Mouse (Mus musculus) heart, embryonic 16.5 days (tissue): ENCODE data around the gene Efcab9. TPM values are rescaled to one million over a fixed set of nuclear protein-coding genes. Genes with fewer than 3 reads are reported as not detected.

Experiments used
- ATAC-seq: fragments of 200-750 bp; cut with Nextera tagmentation; replicated peaks from 2 replicates; pipeline ENCODE4 v1.8.0; 2017; ENCODE audit warnings: moderate number of reproducible peaks; ENCODE audit not compliant: insufficient read depth, low FRiP score; ENCODE audit errors: extremely low read depth
- H3K27ac ChIP-seq: fragments of 300-500 bp; sonication (generic); 2 replicates; pipeline ENCODE4 v1.5.1; 2014; ENCODE audit warnings: mild to moderate bottlenecking, low read length, control low read depth, moderate library complexity
- H3K27me3 ChIP-seq: fragments of 300-500 bp; sonication (generic); 2 replicates; pipeline ENCODE4 v1.6.1; 2014; ENCODE audit warnings: low read length, mixed read lengths; ENCODE audit not compliant: control insufficient read depth, insufficient read depth
- H3K36me3 ChIP-seq: fragments of 300-500 bp; sonication (generic); 2 replicates; pipeline ENCODE4 v1.6.1; 2014; ENCODE audit not compliant: control insufficient read depth, insufficient read depth
- H3K4me1 ChIP-seq: fragments of 300-500 bp; sonication (generic); 2 replicates; pipeline ENCODE4 v1.6.1; 2014; ENCODE audit warnings: low read length, mixed read lengths; ENCODE audit not compliant: control insufficient read depth, insufficient read depth
- H3K4me2 ChIP-seq: fragments of 300-500 bp; sonication (generic); 2 replicates; pipeline ENCODE4 v1.6.1; 2014; ENCODE audit warnings: low read depth, mild to moderate bottlenecking, control low read depth, low read length
- H3K4me3 ChIP-seq: fragments of 300-500 bp; sonication (generic); 2 replicates; pipeline ENCODE4 v1.5.1; 2014; ENCODE audit warnings: mild to moderate bottlenecking, control low read depth, low read length
- H3K9ac ChIP-seq: fragments of 300-500 bp; sonication (generic); 2 replicates; pipeline ENCODE4 v1.6.1; 2014; ENCODE audit warnings: low read length, control low read depth
- H3K9me3 ChIP-seq: fragments of 300-500 bp; sonication (generic); replicated peaks from 2 replicates; pipeline ENCODE4 v1.6.1; 2016; ENCODE audit warnings: low read length; ENCODE audit not compliant: control insufficient read depth
- WGBS: fragments of 180-500 bp; shearing (Covaris S2); extraction: QIAGEN DNeasy Blood & Tissue Kit; methylation state at CpG from one replicate; pipeline ENCODE4 v1.1.7; 2014; 5-methylcytosine and 5-hydroxymethylcytosine counted together
- polyA plus RNA-seq: library from polyadenylated mRNA; unstranded; fragments of >200 nt; fragmentation: Nextera tagmentation; extraction: Ambion mirVana; gene quantifications from 2 replicates; pipeline ENCODE4 v1.2.1, GENCODE M21; 2015

Gene Efcab9
- polyA plus RNA-seq, 1 experiment from 2014 or later: 0.56 TPM

DNA sequence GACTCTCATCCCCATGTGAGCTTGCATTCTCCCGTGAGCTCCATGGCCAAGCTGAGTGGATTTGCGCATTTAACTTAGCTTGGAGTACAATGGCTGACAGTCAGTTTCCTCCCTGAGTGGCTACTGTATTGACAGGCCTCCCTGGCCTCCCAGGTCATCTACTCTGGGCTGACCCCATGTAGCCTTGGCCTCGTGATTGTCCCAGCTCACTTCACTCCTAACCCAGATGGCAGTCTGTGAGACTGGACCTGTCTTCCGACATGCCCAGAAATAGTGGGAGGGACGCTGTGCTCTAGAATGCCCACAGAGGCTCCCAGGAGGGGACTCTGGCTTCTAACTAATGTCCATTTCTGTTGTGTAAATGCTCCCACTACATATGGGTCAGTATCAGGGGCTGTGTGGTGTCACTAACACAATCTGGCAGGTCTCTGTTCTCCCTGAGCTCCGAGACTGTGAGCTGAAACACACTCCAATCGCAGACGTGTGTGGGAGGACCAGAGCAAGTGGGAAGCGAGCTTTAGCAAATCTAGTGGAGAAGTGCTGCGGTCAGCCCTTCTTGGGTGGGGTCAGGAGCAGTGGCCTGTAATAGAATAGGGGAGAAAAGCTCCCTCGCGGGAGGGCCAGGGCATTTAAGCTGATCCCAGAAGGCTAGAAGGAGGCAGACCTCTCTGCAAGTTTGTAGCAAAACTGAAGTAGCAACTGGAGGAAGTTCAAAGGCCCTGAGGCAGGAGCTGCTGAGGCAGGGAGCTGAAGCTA, 28.3 kb upstream of the Efcab9 start:
- no peak overlapping the region for H3K9ac ChIP-seq
- H3K36me3 ChIP-seq: no peaks in the 10 kb centered on the region
- H3K27me3 ChIP-seq: no peaks in the 10 kb centered on the region
- H3K27ac ChIP-seq: no peak overlapping the region
- H3K4me2 ChIP-seq: no peak overlapping the region
- no peak overlapping the region for H3K4me3 ChIP-seq
- no peaks in the 10 kb centered on the region for H3K9me3 ChIP-seq
- H3K4me1 ChIP-seq: peaks cover 26% of the 10 kb centered on the region
- no peak for ATAC-seq
- 84% methylated on average over 12 of the region's 12 CpGs for WGBS

DNA sequence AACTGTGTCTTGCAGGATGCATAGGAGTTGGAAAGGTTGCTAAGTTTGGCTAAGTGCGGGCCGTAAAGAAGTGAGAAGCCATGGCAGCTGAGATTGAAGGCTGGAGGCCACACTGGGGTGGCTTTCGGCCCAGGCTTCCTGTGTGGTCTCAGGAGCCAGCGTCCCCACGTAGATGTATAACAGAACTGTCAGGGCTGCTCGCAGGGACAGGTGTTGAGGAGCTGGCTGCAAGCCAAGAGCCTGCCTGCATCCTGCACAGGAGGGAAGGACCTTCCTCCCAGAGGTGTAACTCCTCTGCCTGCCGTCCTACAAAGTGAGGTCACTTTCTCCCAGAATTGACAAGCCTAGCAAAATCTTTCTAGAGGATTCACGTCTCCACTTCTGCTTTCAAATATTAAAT, 26.8 kb upstream of the Efcab9 start:
- Histone ChIP-seq H3K9ac (no peak overlapping the region), H3K4me2 (no peak overlapping the region), H3K4me1 (peaks cover 29% of the 10 kb centered on the region), H3K9me3 (no peaks in the 10 kb centered on the region), H3K36me3 (no peaks in the 10 kb centered on the region), H3K27me3 (no peaks in the 10 kb centered on the region), H3K27ac (no peak overlapping the region), H3K4me3 (no peak overlapping the region)
- 35% methylated on average over 8 of the region's 8 CpGs for WGBS
- no peak for ATAC-seq

- H3K4me1 ChIP-seq: peaks cover 36% of the 10 kb centered on the region
- H3K4me2 ChIP-seq: no peak overlapping the region
- no peaks in the 10 kb centered on the region for H3K36me3 ChIP-seq
- H3K27ac ChIP-seq: no peak overlapping the region
- no peak overlapping the region for H3K9ac ChIP-seq
- no peak overlapping the region for H3K4me3 ChIP-seq
- WGBS: 95% methylated on average over 4 of the region's 4 CpGs
- no peaks in the 10 kb centered on the region for H3K27me3 ChIP-seq
- ATAC-seq: no peak
- H3K9me3 ChIP-seq: no peaks in the 10 kb centered on the region
These were observed 26.1 kb upstream of the Efcab9 start for GRCm38 (mm10) chr11:32558026-32558425.

DNA sequence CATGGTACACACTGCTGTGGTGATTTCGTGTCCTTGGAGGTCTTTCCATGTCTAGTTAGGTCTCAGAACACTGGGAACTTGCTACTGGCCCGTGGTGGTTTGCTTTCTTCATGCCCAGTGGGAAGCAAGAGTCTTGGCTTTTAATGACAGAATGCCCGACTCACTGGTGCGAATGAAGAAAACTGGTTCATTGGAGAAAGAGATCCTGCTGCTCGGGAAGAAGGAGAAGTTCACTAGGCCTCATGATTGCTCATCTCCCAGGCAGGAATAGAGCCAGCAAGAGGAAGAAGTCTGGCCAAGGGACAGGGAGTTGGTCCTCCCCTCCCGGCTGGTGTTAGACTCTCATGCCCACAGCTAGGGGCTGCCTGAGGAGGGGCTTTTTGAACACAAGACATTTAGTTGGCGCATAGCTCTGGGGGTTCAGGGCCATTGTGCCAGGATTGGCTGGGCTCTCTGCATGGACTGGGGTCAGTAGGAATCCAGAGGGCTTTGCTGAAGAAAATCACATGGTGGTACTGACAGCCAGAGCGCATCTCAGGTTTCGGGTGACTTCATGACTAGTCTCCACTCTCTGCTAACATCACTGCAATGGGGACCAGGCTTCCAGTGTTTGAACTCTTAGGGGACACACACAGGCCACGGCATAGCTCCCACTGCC, 24.6 kb upstream of the Efcab9 start:
- 83% methylated on average over 10 of the region's 10 CpGs for WGBS
- no peak overlapping the region for H3K4me3 ChIP-seq
- no peaks in the 10 kb centered on the region for H3K27me3 ChIP-seq
- H3K4me1 ChIP-seq: peaks cover 39% of the 10 kb centered on the region
- H3K27ac ChIP-seq: no peak overlapping the region
- H3K9ac ChIP-seq: no peak overlapping the region
- H3K4me2 ChIP-seq: no peak overlapping the region
- no peak for ATAC-seq
- H3K36me3 ChIP-seq: no peaks in the 10 kb centered on the region
- no peaks in the 10 kb centered on the region for H3K9me3 ChIP-seq

GRCm38 (mm10) chr11:32555103-32555689, 23.3 kb upstream of the Efcab9 start:
- peaks cover 42% of the 10 kb centered on the region for H3K4me1 ChIP-seq
- 79% methylated on average over 12 of the region's 12 CpGs for WGBS

GRCm38 (mm10) chr11:32554141-32555091, 22.5 kb upstream of the Efcab9 start:
- H3K27ac ChIP-seq: peak overlapping the region; percentile 25; the same call in 1 of the 2 replicates
- H3K27me3 ChIP-seq: no peaks in the 10 kb centered on the region
- no peak overlapping the region for H3K9ac ChIP-seq
- H3K4me2 ChIP-seq: no peak overlapping the region
- no peaks in the 10 kb centered on the region for H3K9me3 ChIP-seq
- H3K4me1 ChIP-seq: peaks cover 42% of the 10 kb centered on the region
- 63% methylated on average over 14 of the region's 14 CpGs for WGBS
- ATAC-seq: no peak
- no peaks in the 10 kb centered on the region for H3K36me3 ChIP-seq
- H3K4me3 ChIP-seq: no peak overlapping the region

More at GRCm38 (mm10) chr11:32555103-32555689, 23.3 kb upstream of the Efcab9 start:
- no peak for ATAC-seq
- H3K4me3 ChIP-seq: no peak overlapping the region
- no peak overlapping the region for H3K4me2 ChIP-seq
- H3K9ac ChIP-seq: no peak overlapping the region
- no peak overlapping the region for H3K27ac ChIP-seq
- H3K36me3 ChIP-seq: no peaks in the 10 kb centered on the region
- H3K9me3 ChIP-seq: no peaks in the 10 kb centered on the region
- no peaks in the 10 kb centered on the region for H3K27me3 ChIP-seq

- Histone ChIP-seq H3K4me2 (peak overlapping the region; percentile 15; the same call in 1 of the 2 replicates), H3K4me3 (no peak overlapping the region), H3K9ac (no peak overlapping the region)
These were observed 21.6 kb upstream of the Efcab9 start for GRCm38 (mm10) chr11:32553311-32554140.

More at GRCm38 (mm10) chr11:32553311-32554140, 21.6 kb upstream of the Efcab9 start:
- H3K27me3 ChIP-seq: no peaks in the 10 kb centered on the region
- no peaks in the 10 kb centered on the region for H3K36me3 ChIP-seq
- H3K4me1 ChIP-seq: peaks cover 39% of the 10 kb centered on the region
- no peaks in the 10 kb centered on the region for H3K9me3 ChIP-seq
- H3K27ac ChIP-seq: peak overlapping the region; percentile 25
- 41% methylated on average over 14 of the region's 14 CpGs for WGBS
- no peak; the same call in 1 of the 2 replicates for ATAC-seq
